Mouse (Mus musculus): ENCODE measurements around the gene Gm17949. TPM values are rescaled to one million over a fixed set of nuclear protein-coding genes. Genes with fewer than 3 reads are reported as not detected.

The Gm17949 gene
- polyA plus RNA-seq, 1 experiment from 2014 or later, result 0.20 TPM

Other genes with a start within 250 kb of the Gm17949 start
- 17.2 and 17.5 TPM in 2 replicates for gene Dus3l, start 246.7 kb upstream of the Gm17949 start, polyA plus RNA-seq (2015; fragmentation: Nextera tagmentation; extraction: Ambion mirVana)
- gene Prr22, start 241.2 kb upstream of the Gm17949 start, polyA plus RNA-seq (2015; fragmentation: Nextera tagmentation; extraction: Ambion mirVana), result 0.45 and 0.61 TPM in 2 replicates
- gene Rfx2, start 180.5 kb upstream of the Gm17949 start, polyA plus RNA-seq (2015; fragmentation: Nextera tagmentation; extraction: Ambion mirVana), result 10.1 and 10.7 TPM in 2 replicates
- not detected in 2 replicates for gene Acsbg2, start 137.0 kb upstream of the Gm17949 start, polyA plus RNA-seq (2015; fragmentation: Nextera tagmentation; extraction: Ambion mirVana)
- gene 1700061G19Rik, start 136.0 kb upstream of the Gm17949 start, polyA plus RNA-seq (2015; fragmentation: Nextera tagmentation; extraction: Ambion mirVana), result 0.03 and 0.08 TPM in 2 replicates
- gene Mllt1, start 76.1 kb upstream of the Gm17949 start, polyA plus RNA-seq (2015; fragmentation: Nextera tagmentation; extraction: Ambion mirVana), result 11.0 and 12.1 TPM in 2 replicates
- not detected in 2 replicates for gene Acer1, start 29.3 kb upstream of the Gm17949 start, polyA plus RNA-seq (2015; fragmentation: Nextera tagmentation; extraction: Ambion mirVana)
- 88.2 and 100.0 TPM in 2 replicates for gene Clpp, start 21.2 kb upstream of the Gm17949 start, polyA plus RNA-seq (2015; fragmentation: Nextera tagmentation; extraction: Ambion mirVana)
- gene Alkbh7, start 14.1 kb upstream of the Gm17949 start, polyA plus RNA-seq (2015; fragmentation: Nextera tagmentation; extraction: Ambion mirVana), result 19.7 and 20.9 TPM in 2 replicates
- 0.23 TPM in 1 of 2 replicates, not detected in the other for gene Pspn, start 11.5 kb upstream of the Gm17949 start, polyA plus RNA-seq (2015; fragmentation: Nextera tagmentation; extraction: Ambion mirVana)
- gene Gtf2f1, start 181 bp upstream of the Gm17949 start, polyA plus RNA-seq (2015; fragmentation: Nextera tagmentation; extraction: Ambion mirVana), result 64.4 and 73.9 TPM in 2 replicates
- gene Khsrp, start 20.1 kb downstream of the Gm17949 start, polyA plus RNA-seq (2015; fragmentation: Nextera tagmentation; extraction: Ambion mirVana), result 26.2 and 27.8 TPM in 2 replicates
- gene Slc25a41, start 30.2 kb downstream of the Gm17949 start, polyA plus RNA-seq (2015; fragmentation: Nextera tagmentation; extraction: Ambion mirVana), result not detected in 2 replicates
- 2.9 and 3.1 TPM in 2 replicates for gene Crb3, start 47.6 kb downstream of the Gm17949 start, polyA plus RNA-seq (2015; fragmentation: Nextera tagmentation; extraction: Ambion mirVana)
- 2.4 and 2.9 TPM in 2 replicates for gene Slc25a23, start 48.4 kb downstream of the Gm17949 start, polyA plus RNA-seq (2015; fragmentation: Nextera tagmentation; extraction: Ambion mirVana)
- gene Dennd1c, start 67.0 kb downstream of the Gm17949 start, polyA plus RNA-seq (2015; fragmentation: Nextera tagmentation; extraction: Ambion mirVana), result 0.97 and 1.6 TPM in 2 replicates
- gene Tubb4a, start 76.3 kb downstream of the Gm17949 start, polyA plus RNA-seq (2015; fragmentation: Nextera tagmentation; extraction: Ambion mirVana), result 0.55 and 0.87 TPM in 2 replicates
- gene Tnfsf9, start 93.9 kb downstream of the Gm17949 start, polyA plus RNA-seq (2015; fragmentation: Nextera tagmentation; extraction: Ambion mirVana), result 1.0 and 1.1 TPM in 2 replicates
- gene Cd70, start 138.3 kb downstream of the Gm17949 start, polyA plus RNA-seq (2015; fragmentation: Nextera tagmentation; extraction: Ambion mirVana), result not detected in 2 replicates
- 1.4 and 1.8 TPM in 2 replicates for gene Tnfsf14, start 182.7 kb downstream of the Gm17949 start, polyA plus RNA-seq (2015; fragmentation: Nextera tagmentation; extraction: Ambion mirVana)
- gene C3, start 216.7 kb downstream of the Gm17949 start, polyA plus RNA-seq (2015; fragmentation: Nextera tagmentation; extraction: Ambion mirVana), result 98.2 and 119 TPM in 2 replicates
- 13.7 and 15.2 TPM in 2 replicates for gene Gpr108, start 237.0 kb downstream of the Gm17949 start, polyA plus RNA-seq (2015; fragmentation: Nextera tagmentation; extraction: Ambion mirVana)
- 10.4 and 11.9 TPM in 2 replicates for gene Trip10, start 238.0 kb downstream of the Gm17949 start, polyA plus RNA-seq (2015; fragmentation: Nextera tagmentation; extraction: Ambion mirVana)

Data from liver, embryonic 13.5 days (tissue).